Mouse (Mus musculus): ENCODE data around the gene Tmem56. TPM values are rescaled to one million over a fixed set of nuclear protein-coding genes. Genes with fewer than 3 reads are reported as not detected.

Tmem56 gene
- polyA plus RNA-seq, 1 experiment from 2014 or later, result 18.3 TPM

DNA sequence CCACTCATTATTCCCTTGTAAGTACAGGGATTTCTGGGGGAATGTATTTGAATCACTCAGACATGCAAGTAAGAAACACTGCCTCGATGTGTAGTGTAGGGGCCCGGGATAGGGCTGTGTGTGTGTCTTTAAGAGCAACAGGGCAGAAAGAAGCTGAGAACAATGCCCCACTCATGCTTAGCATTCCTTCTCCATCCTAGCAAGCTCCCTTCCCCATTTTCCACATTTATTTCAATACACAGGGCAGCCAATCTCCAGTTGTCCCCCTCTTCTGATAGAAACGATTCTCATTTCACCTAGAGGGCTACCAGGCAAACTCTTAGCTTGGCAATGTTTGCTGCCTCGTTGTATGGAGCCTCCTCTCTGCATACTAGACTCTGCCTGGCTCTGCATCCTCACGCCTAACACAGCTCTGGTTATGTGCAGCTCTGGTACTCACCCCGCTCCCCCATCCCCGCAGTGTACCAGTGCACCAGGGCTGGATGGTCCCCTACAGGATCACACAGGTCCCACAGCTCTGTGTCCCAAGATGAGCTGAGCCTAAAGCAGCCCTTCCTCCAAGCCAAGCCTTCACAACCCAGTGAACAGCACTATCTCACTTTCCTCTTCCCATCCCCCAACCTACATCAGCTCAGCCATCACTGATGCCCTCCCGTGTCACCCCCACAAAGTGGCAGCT is 42.4 kb downstream of the Tmem56 start:
- H3K4me2 ChIP-seq, result no peak overlapping the region
- no peak overlapping the region for H3K27ac ChIP-seq
- H3K9ac ChIP-seq, result no peak overlapping the region
- peaks cover 33% of the 10 kb centered on the region for H3K4me1 ChIP-seq (replicated peaks)
- 72% methylated on average over 8 of the region's 8 CpGs for WGBS (ENCODE audit: insufficient replicate concordance)
- DNase-seq (no peak), ATAC-seq (ENCODE audit: low read depth) (no peak)
- H3K4me3 ChIP-seq (replicated peaks), result no peak overlapping the region
- H3K36me3 ChIP-seq, result peaks cover 20% of the 10 kb centered on the region; the same call in 1 of the 2 replicates
- H3K27me3 ChIP-seq, result no peaks in the 10 kb centered on the region
- no peaks in the 10 kb centered on the region for H3K9me3 ChIP-seq (replicated peaks)

DNA sequence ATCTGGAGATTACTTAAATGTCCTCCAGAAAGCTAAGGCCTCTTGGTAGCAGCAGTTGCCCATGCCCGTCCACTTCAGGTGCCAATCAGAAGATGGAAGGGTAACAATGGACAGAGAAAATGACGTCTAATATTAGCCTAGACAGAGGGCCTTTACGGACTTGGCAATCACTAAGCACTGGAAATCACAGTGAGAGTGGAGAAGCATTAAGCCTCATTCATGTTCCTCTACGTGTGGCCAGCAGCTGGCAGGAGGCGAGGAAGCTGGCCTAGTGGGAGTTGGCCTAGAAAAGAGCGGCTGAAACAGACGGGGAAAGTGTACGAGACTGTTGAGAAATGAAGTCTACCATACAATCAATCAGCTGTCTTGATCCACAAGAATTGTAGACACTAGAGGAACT is 43.8 kb downstream of the Tmem56 start:
- WGBS (ENCODE audit: insufficient replicate concordance), result 82% methylated on average over 8 of the region's 8 CpGs
- DNase-seq (no peak), ATAC-seq (ENCODE audit: low read depth) (no peak)

DNA sequence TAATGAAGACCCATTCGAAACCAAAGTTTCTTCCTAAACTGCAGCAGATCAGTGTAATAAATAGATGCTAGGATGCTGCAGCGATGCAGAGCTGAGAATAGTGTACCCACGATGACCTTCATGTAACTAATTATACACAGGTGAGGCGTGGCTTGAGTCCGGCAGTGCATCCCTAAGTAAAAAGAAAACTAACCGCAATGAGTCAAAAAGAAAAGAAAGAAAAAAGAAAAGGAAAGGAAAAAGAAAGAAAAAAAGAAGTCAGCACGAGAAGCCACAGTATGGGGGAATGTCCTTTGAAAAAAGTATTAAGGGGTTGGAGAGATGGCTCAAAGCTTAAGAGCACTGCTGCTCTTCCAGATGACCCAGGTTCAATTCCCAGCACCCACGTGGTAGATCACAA is 58.1 kb downstream of the Tmem56 start:
- DNase-seq, result no peak
- H3K4me3 ChIP-seq (replicated peaks), result no peak overlapping the region
- no peak for ATAC-seq (ENCODE audit: low read depth)

More for the DNA sequence above, 43.8 kb downstream of the Tmem56 start:
- Histone ChIP-seq H3K9ac (no peak overlapping the region), H3K36me3 (peaks cover 29% of the 10 kb centered on the region), H3K4me1 (replicated peaks) (peaks cover 32% of the 10 kb centered on the region), H3K4me3 (replicated peaks) (no peak overlapping the region), H3K27ac (no peak overlapping the region), H3K27me3 (no peaks in the 10 kb centered on the region), H3K4me2 (no peak overlapping the region), H3K9me3 (replicated peaks) (no peaks in the 10 kb centered on the region)

DNA sequence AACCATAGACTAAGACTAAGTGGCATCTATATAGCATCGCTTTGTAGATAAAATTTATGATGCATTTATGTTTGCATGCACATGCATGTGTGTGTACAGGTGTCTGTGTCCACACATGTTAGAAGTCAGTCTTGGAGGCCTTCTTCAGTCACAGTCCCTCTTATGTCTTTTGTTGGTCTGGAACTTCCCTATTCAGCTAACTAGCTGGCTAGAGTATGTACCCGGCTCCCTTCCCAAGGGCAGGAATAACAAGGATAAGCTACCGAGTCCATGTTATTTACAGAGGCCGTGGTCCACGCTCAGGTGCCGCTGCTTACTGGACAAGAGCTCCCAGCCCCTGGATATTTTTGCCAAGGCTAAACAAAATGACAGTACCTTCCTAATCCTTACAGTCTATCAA is 58.7 kb downstream of the Tmem56 start:
- DNase-seq (no peak), ATAC-seq (ENCODE audit: low read depth) (no peak)
- Histone ChIP-seq H3K4me3 (replicated peaks) (no peak overlapping the region), H3K36me3 (peaks cover 76% of the 10 kb centered on the region), H3K4me2 (no peak overlapping the region), H3K4me1 (replicated peaks) (peaks cover 34% of the 10 kb centered on the region), H3K9me3 (replicated peaks) (no peaks in the 10 kb centered on the region), H3K27ac (no peak overlapping the region), H3K9ac (no peak overlapping the region), H3K27me3 (no peaks in the 10 kb centered on the region)
- WGBS (ENCODE audit: insufficient replicate concordance), result 89% methylated on average over 6 of the region's 6 CpGs

More for the DNA sequence above, 58.1 kb downstream of the Tmem56 start:
- Histone ChIP-seq H3K4me1 (replicated peaks) (peaks cover 34% of the 10 kb centered on the region), H3K27me3 (no peaks in the 10 kb centered on the region), H3K9ac (no peak overlapping the region), H3K27ac (no peak overlapping the region), H3K9me3 (replicated peaks) (no peaks in the 10 kb centered on the region), H3K4me2 (no peak overlapping the region), H3K36me3 (peaks cover 76% of the 10 kb centered on the region)
- 83% methylated on average over 8 of the region's 8 CpGs for whole genome bisulfite sequencing (ENCODE audit: insufficient replicate concordance)

DNA sequence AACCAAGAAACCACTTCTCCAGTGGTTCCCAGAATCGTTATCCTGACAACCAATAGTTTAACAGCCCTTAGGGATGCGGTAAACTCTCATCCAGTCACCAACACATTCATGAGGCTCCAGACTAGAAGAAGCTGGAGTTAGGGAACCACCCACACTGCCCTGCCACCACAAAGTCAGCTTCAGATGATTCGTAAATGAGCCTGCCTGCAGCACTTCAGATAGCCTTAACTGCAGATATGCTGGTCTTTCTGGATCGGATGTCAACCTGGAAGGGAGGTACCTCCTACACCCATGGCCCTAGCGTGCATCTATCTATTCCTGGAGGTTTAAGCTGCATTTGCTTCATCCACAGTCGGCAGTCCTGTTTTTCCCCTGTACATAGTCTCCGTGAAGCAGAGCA is 60.9 kb downstream of the Tmem56 start:
- ATAC-seq (ENCODE audit: low read depth) (peak; percentile 83), DNase-seq (peak; percentile 34)
- Histone ChIP-seq H3K4me2 (0 out of 2 replicates have a peak overlapping the region, but pooled peaks have one; percentile 3), H3K36me3 (peaks cover 76% of the 10 kb centered on the region), H3K27ac (peak overlapping the region; percentile 67), H3K9me3 (replicated peaks) (no peaks in the 10 kb centered on the region), H3K9ac (no peak overlapping the region), H3K4me3 (replicated peaks) (no peak overlapping the region), H3K4me1 (replicated peaks) (peaks cover 34% of the 10 kb centered on the region), H3K27me3 (no peaks in the 10 kb centered on the region)
- WGBS (ENCODE audit: insufficient replicate concordance), result 35% methylated on average over 7 of the region's 7 CpGs

DNA sequence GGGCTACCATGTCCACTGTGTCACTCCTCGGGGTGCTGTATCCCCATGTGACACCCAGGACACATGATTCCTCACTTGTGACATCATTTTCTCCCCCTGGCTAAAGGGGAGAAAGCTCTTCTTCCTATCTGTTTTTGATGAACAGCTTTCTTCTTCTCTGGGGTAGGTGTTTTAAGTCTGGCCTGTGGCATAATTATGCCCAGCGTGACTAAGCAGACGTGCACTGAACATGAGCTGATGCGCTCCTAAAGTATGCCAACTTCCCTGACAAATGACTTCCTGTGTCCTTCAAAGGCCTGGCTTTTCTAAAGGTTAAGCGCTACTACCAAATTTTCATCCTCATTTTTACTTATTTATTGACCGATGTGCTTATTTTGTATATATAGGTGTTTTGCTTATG is 65.9 kb downstream of the Tmem56 start:
- ATAC-seq (ENCODE audit: low read depth), result no peak
- H3K9me3 ChIP-seq (replicated peaks), result no peaks in the 10 kb centered on the region
- DNase-seq, result no peak
- no peaks in the 10 kb centered on the region for H3K27me3 ChIP-seq
- H3K36me3 ChIP-seq, result peaks cover 70% of the 10 kb centered on the region
- no peak overlapping the region for H3K9ac ChIP-seq
- H3K27ac ChIP-seq, result no peak overlapping the region
- H3K4me2 ChIP-seq, result no peak overlapping the region
- H3K4me1 ChIP-seq (replicated peaks), result peaks cover 14% of the 10 kb centered on the region
- 90% methylated on average over 6 of the region's 6 CpGs for WGBS (ENCODE audit: insufficient replicate concordance)
- no peak overlapping the region for H3K4me3 ChIP-seq (replicated peaks)

DNA sequence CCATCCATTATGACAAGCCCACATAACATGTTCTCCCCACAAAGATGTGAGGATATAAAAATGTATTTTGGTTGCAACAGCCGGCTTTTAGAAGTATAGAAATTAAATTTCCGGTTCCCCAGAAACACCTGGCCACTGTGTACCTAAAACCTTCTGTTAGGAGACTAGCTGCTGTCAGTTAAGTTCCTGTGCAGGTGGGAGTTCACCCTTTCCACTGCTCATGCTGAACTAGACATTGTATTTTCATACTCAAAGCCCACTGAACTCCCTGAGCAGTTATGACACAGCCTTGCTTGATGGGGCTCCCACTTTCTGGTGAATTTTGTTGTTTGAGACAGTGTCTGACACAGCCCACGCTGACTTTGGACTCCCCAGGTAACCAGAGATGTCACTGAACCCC is 69.4 kb downstream of the Tmem56 start:
- ATAC-seq (ENCODE audit: low read depth), result no peak
- peaks cover 77% of the 10 kb centered on the region for H3K36me3 ChIP-seq
- no peaks in the 10 kb centered on the region for H3K9me3 ChIP-seq (replicated peaks)

DNA sequence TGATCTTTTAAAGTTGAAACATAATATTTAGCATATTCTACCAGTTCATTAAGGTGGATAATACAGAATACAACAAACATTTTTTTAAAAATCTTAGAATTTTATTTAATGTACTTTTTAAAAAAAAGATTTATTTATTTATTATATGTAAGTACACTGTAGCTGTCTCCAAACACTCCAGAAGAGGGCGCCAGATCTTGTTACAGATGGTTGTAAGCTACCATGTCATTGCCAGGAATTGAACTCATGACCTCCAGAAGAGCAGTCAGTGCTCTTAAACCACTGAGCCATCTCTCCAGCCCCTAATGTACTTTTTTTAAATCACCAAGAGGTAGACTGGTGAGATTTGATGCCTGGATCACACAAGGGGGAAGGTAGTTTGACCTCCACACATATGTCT is 70.7 kb downstream of the Tmem56 start:
- no peak overlapping the region for H3K4me2 ChIP-seq
- H3K36me3 ChIP-seq, result peaks cover 76% of the 10 kb centered on the region
- H3K27me3 ChIP-seq, result no peaks in the 10 kb centered on the region
- 26% methylated on average over 1 of the region's 1 CpGs for WGBS (ENCODE audit: insufficient replicate concordance)
- no peaks in the 10 kb centered on the region for H3K9me3 ChIP-seq (replicated peaks)
- no peaks in the 10 kb centered on the region for H3K4me1 ChIP-seq (replicated peaks)
- H3K4me3 ChIP-seq (replicated peaks), result no peak overlapping the region
- H3K27ac ChIP-seq, result no peak overlapping the region
- no peak for DNase-seq
- ATAC-seq (ENCODE audit: low read depth), result no peak
- no peak overlapping the region for H3K9ac ChIP-seq

More for the DNA sequence above, 69.4 kb downstream of the Tmem56 start:
- H3K4me2 ChIP-seq, result no peak overlapping the region
- H3K27ac ChIP-seq, result no peak overlapping the region
- WGBS (ENCODE audit: insufficient replicate concordance), result 82% methylated on average over 3 of the region's 3 CpGs
- no peak overlapping the region for H3K4me3 ChIP-seq (replicated peaks)
- no peak for DNase-seq
- no peaks in the 10 kb centered on the region for H3K4me1 ChIP-seq (replicated peaks)
- no peak overlapping the region for H3K9ac ChIP-seq
- no peaks in the 10 kb centered on the region for H3K27me3 ChIP-seq

DNA sequence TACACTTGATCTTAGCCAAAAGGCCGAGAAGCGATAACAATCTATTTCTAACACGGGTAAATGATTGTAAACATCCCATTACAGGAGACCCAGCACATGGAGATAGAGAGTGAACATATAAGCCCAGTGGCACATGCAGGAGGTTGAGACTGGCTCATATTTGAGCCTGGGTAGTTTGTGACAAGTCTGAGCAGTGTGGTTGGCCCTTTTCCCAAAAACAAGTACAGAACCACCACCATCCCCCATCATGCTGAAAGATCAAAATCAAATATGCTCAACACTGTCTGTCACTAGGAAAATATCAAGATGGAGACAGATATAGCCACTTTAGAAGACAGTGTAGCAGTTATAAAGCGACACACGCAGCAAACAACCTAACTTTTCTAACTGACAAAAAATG is 73.9 kb downstream of the Tmem56 start:
- H3K4me1 ChIP-seq (replicated peaks), result peaks cover 4% of the 10 kb centered on the region
- DNase-seq (no peak), ATAC-seq (ENCODE audit: low read depth) (no peak)
- no peak overlapping the region for H3K9ac ChIP-seq
- no peaks in the 10 kb centered on the region for H3K27me3 ChIP-seq
- 79% methylated on average over 5 of the region's 5 CpGs for WGBS (ENCODE audit: insufficient replicate concordance)
- no peak overlapping the region for H3K4me3 ChIP-seq (replicated peaks)
- peak overlapping the region; percentile 21; the same call in 1 of the 2 replicates for H3K27ac ChIP-seq
- no peak overlapping the region for H3K4me2 ChIP-seq
- H3K9me3 ChIP-seq (replicated peaks), result no peaks in the 10 kb centered on the region
- H3K36me3 ChIP-seq, result peaks cover 64% of the 10 kb centered on the region

DNA sequence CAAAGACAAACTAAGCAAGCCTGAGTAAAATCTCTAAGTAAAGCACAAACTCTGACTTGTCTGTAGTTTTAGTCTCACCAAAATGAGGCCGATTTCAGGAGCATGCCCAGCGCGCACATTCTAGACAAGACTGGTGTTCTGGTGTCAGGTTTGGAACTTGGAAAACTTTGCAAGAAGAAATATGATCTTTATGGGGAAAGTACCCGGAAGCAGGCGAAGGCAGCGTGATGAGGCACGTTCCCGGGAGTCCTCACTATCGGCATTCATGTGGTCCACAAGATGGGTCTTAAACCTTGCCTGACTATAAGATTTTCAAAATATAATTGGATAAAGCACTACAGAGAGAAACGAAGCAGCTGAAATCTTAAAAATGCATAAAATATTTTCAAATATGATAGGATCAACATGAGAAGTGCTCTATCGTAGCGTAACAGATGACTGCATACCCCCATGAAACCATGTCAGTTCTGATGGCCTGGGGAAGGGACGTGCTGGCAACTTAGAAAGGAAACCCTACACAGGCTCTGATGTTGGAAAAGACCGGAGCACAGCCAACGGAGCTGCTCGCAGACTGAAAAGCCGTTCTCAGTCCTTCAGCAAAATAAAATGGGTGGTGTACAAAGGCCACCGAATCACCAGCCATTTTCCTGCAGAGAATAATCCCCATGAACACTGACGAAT is 76.6 kb downstream of the Tmem56 start:
- Histone ChIP-seq H3K4me2 (no peak overlapping the region), H3K36me3 (peaks cover 51% of the 10 kb centered on the region), H3K9ac (no peak overlapping the region), H3K9me3 (replicated peaks) (no peaks in the 10 kb centered on the region), H3K4me1 (replicated peaks) (peaks cover 25% of the 10 kb centered on the region), H3K27ac (no peak overlapping the region; the same call in 1 of the 2 replicates), H3K4me3 (replicated peaks) (no peak overlapping the region), H3K27me3 (no peaks in the 10 kb centered on the region)
- no peak for ATAC-seq (ENCODE audit: low read depth)
- no peak for DNase-seq
- 90% methylated on average over 19 of the region's 19 CpGs for WGBS (ENCODE audit: insufficient replicate concordance)

DNA sequence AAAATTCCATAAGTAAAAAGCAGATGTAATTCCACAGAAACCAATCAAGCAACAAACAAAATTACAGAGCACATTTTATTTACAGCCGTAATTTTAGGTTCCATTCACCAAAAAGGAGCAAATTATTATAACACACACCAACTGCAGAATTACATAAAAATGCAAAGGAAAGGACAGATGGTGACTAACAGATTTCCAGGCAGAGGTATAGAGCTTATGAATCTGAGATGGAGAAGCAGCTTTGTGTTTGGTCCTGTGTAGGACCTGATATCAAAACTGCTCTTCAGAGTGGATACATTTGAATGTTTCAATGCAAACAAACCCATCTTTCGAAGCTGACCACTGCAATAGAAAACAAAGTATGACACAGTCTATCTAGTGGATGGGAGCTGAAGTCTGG is 80.3 kb downstream of the Tmem56 start:
- Histone ChIP-seq H3K4me1 (replicated peaks) (peaks cover 51% of the 10 kb centered on the region), H3K9me3 (replicated peaks) (no peaks in the 10 kb centered on the region), H3K4me3 (replicated peaks) (no peak overlapping the region), H3K9ac (no peak overlapping the region), H3K27ac (peak overlapping the region; percentile 71), H3K27me3 (no peaks in the 10 kb centered on the region), H3K36me3 (peaks cover 18% of the 10 kb centered on the region), H3K4me2 (no peak overlapping the region)
- no peak for ATAC-seq (ENCODE audit: low read depth)
- no peak for DNase-seq
- 85% methylated on average over 2 of the region's 2 CpGs for WGBS (ENCODE audit: insufficient replicate concordance)

Measured in liver, embryonic 13.5 days (tissue).